Mouse (Mus musculus) large intestine, adult 2 months (tissue): ENCODE results near the gene Cp. TPM values are rescaled to one million over a fixed set of nuclear protein-coding genes. Genes with fewer than 3 reads are reported as not detected.
"Not testable (repeated sequence)": the region's sequence is repeated elsewhere in the genome, so short reads cannot be mapped to it uniquely, and the experiment has no call there.

Experiments
- DNase-seq: peaks from one replicate; pipeline ENCODE4 v3.0.0-alpha.2; 2012; ENCODE audit warnings: low read depth, low spot score
- WGBS: fragments of 180-500 bp; shearing (Covaris S2); methylation state at CpG from one replicate; pipeline ENCODE4 v1.1.7; 2018; 5-methylcytosine and 5-hydroxymethylcytosine counted together
- polyA plus RNA-seq: library from polyadenylated mRNA; depleted of rRNA; stranded (reverse); fragments of >200 nt; gene quantifications from 2 replicates; pipeline ENCODE4 v1.2.3, GENCODE M21; 2012; rRNA removed

Gene Cp
- polyA plus RNA-seq, result 4.0 and 4.9 TPM in 2 replicates

DNA sequence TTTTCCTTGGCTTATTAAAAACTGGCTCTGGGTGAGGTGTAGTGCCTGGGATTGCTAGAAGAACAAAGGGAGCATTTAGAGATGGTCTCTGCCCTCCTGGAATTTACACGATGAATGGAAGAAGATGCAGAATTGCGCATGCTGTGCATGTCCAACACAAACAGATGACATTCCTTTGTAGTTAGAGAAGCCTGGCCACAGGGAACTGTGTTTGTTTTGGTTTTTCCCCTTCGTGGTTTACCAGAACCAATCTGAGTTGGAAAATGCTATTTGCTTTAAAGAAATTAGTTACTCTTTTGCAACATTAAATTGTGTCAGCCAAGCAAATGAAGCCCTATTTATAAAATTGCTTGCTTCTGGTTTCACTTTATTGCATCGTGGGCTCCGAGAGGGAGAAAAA lies at the start of gene Cp:
Gene Cp, plus strand, starts transcription at position 170 of the 400 bp plus-strand sequence.
- DNase-seq, result no peak

DNA sequence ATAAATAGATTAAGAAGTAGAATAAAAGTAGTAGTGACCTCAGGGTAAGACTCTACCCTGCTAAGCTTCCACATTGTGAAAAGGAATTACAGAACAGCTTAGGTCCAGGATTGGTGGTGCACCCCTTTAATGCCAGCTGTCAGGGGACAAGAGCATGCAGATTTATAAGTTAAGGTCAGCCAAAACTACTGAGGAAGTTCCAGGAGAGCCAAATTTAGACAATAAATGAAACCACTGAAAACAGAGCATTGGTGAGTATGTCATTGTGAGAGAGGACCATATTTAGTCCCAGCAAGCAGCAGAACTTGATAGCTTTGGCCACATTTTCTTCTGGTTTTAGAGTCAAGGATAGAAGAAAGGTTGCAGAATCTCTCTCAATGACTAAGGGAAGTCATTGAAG lies 8.3 kb upstream of the Cp start:
- no peak for DNase-seq

More for the DNA sequence above, at the start of gene Cp:
- 34% methylated on average over 5 of the region's 5 CpGs for WGBS

DNA sequence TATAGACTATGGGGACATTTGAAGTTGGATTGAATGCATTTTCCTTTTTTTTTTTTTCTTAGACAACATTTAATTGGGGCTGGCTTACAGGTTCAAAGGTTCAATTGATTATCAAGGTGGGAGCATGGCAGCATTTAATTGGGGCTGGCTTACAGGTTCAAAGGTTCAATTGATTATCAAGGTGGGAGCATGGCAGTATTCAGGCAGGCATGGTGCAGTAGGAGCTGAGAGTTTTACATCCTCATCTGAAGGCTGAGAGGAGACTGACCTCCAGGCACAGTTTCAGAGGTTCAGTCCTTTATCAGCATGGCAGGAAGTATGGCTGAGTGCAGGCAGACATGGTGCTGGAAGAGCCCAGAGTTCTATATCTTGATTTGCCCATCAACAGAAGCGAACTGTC lies 7.5 kb upstream of the Cp start:
- WGBS, result 94% methylated on average over 1 of the region's 1 CpGs
- DNase-seq, result not testable (repeated sequence)

DNA sequence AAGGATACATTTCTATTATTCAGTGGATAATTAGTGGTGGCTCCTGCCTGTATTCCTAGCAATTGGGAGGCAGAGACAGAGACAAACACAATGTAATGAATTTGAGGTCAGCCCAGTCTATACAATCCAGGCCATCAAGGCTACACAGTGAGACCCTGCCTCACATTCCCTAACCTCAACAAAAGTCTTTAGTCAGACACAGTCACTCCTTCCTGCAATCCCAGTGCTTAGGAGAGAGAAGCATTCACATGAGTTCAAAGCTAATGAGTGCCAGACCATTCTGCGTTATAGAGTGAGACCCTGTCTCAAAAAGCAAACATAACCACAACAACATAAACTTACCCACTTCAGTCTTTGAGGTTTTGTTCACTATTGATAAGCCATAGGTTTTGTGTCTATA lies 3.4 kb upstream of the Cp start:
- DNase-seq, result no peak
- WGBS, result 54% methylated on average over 1 of the region's 1 CpGs

DNA sequence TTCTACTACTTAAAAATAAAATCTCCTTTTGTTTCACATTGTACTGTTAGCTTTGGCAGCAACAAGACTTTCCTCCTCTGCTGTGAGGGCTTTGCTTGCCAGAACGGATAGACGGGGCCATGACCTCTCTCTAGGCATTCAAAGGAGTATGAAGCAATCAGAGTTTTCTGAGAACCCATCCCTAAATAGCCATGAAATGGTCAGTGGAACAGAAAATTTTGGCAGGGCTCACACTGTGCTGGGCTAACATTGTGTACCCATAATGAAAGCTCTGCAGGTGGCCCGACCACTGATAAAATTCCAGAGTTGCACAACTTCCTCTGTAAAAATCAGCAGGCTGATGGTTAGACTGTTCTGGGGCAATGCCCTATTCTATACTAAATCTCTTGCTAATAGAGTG lies 3.0 kb upstream of the Cp start:
- DNase-seq, result no peak
- 19% methylated on average over 3 of the region's 3 CpGs for WGBS

DNA sequence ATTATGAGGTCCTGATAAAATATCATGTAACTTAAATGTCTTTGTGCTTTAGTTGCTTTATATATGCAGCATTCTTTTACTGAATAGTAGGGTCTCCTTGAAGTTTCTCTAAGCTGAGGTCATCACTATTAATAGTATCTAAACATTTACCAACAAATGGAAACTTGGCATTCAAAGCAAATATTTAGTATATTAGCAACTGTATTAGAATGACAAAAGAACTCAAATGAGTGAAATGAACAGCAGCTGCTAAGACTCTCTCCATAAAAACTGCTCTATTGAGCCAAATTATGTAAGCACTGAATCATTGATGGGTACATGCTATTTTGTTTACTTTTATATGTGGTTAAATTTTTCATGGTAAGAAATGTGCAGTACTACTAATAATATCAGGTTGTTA lies 1.2 kb downstream of the Cp start:
- DNase-seq, result no peak

DNA sequence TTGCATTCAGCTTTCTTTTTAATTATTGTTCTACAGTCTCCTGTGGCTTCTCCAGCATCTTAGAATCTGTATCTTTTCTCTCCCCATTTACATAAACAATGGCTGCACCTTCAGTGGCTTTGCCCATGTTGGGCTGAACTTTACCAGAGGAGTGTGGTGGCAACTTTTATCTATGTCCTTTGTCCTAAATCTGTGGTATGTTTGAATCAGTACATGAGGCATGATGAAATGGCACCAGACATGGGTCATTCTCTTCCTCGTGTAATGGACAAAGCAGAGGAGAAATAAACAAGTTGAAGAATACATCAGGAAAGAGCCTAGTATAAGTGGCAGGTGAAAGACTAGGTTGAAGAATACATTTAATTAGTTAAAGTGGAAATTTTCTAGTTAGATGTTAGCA lies 2.1 kb downstream of the Cp start:
- WGBS, result 57% methylated on average over 1 of the region's 1 CpGs
- no peak for DNase-seq

DNA sequence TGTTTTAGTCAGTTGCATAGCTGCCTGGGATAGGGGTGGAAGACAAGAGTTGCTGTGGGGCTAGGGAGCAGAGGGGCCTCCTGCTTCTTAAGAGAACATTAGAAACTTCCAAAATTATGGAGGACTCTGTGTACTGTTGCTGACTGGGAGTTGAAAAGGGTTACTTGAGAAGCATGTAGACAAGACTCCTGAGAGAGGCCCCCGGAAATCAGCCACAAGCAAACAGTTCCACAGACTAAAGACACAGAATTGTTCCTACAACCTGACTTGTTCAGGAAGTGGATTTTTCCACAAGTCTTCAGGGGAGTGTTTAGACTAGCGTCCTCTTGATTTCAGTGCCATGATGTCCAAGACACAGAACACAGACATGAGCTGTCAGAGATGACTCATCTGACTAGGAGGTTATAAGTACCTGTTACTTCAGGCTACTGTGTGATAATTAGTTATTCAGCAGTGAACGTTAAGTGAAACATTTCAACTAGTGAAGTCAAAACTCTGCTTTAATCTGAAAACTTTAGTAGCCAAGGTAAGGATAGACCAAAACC lies 3.8 kb downstream of the Cp start:
- no peak for DNase-seq
- WGBS, result 57% methylated on average over 3 of the region's 3 CpGs

DNA sequence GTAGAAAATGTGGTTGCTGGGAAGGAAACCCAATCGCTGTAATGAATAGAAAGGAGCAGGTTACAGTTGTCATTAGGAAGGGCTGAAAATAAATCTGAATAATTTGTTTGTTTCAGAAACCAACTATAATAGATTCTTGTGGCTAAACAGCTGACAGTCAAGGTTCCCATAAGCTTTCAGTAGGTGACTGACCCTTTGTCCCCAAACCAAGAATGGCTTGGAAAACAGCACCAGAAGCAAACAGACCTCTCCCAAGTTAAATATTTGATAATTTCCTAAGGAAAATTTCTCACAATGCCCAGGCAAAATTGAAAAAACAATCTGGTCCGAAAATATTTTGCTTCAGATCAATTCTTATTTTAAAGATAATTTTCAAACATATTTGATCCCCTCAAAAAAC lies 4.5 kb downstream of the Cp start:
- 63% methylated on average over 2 of the region's 2 CpGs for WGBS
- DNase-seq, result no peak

DNA sequence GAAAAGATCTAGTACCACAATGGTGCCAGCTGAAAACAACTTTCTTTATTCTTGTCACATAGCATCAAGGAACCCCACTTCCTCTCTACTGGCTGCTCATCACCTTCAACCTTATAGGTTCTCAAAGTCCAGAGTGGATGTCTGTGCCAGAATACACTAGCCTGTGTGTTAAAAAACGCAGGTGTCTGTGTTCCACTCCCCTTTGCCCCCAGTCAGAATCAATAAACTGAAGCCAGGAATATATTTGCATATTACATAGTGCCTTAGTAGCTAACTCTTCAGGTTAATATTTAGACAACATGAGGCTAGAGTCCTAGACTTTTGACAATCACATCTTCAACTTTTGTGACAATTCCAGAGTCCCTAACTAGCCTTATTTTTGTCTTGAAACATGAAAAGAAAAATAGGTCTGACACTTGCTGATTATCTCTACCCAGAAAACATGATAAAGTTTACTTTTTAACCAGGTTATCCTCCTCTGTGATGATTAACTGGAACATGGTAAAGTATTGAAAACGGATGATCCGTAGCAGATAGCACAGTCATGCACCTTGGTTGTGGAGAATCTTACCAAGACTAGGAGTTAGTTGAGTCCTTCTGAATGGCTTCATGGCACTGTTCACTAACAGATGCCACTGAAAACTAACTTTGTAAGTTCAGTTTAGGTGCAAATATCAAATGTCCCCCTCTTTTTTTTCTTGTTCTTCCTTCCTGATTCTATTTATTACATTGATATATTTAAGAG lies 6.1 kb downstream of the Cp start:
- no peak for DNase-seq
- WGBS, result 28% methylated on average over 3 of the region's 3 CpGs

DNA sequence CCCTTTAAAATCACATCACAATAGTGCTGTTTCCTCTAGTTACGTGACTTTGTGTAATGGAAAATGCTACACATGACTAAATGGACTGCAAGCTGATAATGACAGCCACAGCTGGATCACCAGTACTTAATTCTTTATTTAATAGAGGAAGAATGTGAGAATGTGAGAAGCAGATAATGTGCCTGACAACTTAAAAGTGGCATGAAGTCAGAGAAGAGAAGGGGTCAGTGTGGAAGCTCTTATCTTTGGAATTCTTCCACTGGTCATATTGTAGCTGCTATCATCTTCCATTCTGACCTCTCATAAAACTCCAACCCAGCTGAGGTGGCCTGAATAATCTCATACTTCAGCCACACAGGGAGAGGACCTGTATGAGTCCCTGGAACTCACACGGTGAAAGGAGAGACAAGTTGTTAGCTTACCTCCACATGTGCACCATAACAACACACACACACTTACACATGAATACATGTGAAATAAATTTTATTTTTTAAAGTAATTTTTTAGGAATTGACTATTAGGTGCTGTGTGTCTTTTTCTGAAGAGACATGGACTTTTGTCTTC lies 7.9 kb downstream of the Cp start:
- WGBS, result 79% methylated on average over 2 of the region's 2 CpGs

DNA sequence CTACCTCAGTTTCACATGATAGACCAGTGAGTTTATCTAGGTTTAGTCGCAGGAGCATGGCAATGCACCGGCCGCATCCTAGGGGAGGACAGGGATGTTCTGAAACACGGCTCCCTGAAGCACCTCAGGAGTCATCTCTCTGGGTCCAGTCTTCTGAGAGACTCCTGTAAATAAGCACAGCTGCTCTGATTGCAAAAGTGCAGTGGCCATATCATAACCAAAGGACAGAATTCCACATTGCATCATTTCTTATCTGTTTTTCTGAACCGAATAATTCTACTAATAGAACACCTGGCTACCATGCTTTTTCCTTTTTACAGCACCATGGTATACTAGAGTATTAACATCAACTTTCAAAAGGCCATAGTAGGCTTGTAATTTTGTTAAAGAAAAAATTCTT lies 8.4 kb downstream of the Cp start:
- no peak for DNase-seq
- 73% methylated on average over 5 of the region's 5 CpGs for WGBS

More for the DNA sequence above, 7.9 kb downstream of the Cp start:
- DNase-seq, result no peak

DNA sequence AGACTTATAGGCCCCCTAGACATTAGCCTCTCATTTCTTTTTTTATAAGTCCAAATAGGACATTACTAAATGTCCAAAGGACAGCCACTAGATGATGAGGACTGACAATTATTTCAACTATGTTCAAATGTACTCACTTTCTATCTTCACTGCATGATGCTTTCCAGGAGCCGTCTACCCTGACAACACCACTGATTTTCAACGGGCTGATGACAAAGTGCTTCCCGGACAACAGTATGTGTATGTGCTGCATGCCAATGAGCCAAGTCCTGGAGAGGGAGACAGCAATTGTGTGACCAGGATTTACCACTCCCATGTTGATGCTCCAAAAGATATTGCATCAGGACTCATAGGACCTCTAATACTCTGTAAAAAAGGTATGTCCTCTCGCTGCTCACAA lies 9.2 kb downstream of the Cp start:
- DNase-seq, result no peak
- WGBS, result 90% methylated on average over 4 of the region's 4 CpGs

DNA sequence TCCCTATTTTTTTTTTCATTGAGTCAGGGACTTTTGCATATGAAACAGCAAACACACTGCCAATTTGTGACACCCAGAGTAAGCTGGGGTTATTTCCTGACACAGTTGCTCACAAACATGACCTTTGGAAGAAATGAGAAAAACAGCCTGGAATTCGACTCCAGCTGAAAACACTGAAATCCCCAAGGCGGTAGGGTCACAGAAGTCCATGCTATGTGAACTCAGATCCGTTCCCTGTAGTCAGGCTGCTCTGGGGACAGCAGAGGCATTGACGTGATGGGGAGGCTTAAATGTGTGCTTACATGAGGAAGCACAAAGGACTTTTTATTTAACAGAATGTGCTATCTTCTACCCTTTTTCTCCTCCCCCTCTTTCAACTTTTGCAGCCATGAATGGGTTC lies 21.6 kb downstream of the Cp start:
- WGBS, result 19% methylated on average over 4 of the region's 4 CpGs
- no peak for DNase-seq

DNA sequence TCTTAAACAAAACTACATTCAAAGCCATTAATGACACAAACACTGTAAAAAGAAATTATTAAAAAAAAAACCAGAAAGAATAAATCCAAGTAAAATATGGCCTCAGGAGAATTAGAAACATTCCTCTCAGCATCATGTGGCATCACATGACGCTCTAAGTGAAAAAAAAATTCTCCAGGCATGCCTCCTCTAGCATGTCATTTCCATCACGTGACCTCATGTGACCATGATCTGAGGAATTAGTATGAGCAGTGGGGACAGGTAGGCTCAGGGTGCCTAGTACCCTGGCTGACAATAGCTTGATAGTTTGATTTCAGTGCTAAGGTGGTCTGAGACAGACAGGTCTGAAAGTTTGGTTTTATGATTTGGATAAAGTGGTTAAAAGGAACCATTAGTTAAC lies 24.3 kb downstream of the Cp start:
- DNase-seq, result no peak
- 90% methylated on average over 2 of the region's 2 CpGs for WGBS

DNA sequence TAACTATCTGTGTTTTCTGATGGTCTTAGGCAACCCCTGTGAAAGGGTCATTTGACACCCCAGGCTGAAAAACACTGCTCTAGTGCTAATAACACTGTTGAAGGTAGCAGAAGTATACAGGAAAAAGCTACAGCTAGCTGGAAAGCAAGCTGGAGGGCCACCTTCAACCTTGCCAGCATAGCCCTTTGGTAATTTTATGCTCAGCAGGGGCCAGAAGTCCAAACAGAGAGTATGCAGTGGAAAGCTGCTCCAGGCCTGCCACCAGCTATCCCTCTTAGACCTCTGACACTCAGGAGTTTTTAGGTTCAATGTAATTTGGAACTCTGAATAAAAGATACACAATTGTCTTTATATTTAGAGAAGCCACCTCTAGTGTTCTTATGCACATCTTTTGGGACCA lies 26.0 kb downstream of the Cp start:
- DNase-seq, result no peak

DNA sequence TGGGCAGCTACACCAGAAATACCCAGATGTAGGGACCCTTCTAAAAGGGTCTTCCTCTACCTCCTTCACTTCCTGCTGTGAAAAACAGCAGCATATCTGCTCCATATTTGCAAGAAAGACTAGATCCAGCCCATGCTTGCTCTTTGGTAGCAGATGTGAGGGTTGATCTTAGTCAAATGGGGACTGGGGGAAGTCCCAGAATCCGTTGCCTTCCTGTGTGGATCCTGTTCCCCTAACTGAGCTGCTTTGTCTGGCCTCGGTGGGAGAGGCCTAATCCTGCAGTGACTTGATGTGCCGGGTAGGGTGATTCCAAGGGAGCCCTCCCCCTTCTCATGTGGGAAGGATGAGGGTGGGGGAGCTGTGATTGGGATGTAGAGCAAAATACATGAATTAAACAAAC lies 29.3 kb downstream of the Cp start:
- WGBS, result 61% methylated on average over 3 of the region's 3 CpGs
- no peak for DNase-seq

DNA sequence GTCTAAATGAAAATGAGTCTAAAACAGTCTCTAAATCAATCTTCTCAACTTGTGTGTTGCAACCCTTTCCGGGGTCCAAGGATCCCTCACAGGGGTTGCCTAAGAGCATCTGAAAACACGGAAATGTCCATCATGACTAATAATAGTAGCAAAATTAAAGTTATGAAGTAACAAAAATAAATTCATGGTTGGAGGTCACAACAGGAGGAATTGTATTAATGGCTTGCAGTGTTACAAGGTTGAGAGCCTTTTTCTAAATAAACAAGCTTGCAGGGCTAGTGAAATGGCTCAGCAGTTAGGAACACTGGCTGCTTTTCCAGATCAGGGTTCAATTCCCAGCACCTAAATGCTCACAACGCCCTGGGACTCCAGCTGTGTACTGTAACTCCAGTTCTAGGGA lies 33.2 kb downstream of the Cp start:
- no peak for DNase-seq
- 86% methylated on average over 3 of the region's 3 CpGs for WGBS

DNA sequence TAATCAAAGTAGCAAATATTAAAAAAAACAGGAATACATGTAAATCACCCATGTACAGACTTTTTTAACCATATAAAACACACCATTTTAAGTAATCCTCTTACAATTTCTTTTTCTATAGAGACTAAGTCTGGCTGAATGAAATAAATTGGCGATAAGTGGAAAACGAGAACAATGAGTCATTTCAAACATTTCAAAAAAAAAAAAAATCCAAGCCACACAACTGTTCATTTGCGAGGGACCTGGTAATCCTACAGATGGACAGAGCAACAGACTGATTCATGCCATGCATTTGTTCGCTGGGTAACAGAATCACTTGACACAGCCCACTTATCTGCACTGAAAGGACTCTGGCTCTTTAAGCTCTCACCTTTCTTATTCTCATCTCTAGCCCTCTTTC lies 35.5 kb downstream of the Cp start:
- 88% methylated on average over 4 of the region's 4 CpGs for whole genome bisulfite sequencing
- DNase-seq, result no peak

DNA sequence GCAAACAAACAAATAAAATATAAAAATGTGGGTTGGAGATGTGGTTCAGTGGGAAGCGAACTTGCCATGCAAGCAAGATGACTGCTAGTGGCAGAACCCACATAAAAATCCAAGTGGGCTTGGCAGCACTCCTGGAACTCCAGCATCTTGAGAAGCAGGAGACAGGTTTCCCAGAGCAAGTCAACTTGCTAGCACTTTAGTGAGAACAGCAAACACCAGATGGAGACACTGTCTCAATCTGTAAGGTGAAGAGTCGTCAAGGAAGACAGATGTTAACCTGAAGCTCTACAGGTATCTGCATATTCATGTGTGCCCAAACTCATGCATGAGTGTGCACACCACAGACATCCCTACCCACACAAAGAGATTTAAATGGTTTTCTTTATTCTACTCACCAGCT lies 42.7 kb downstream of the Cp start:
- DNase-seq, result no peak
- 75% methylated on average over 2 of the region's 2 CpGs for WGBS

DNA sequence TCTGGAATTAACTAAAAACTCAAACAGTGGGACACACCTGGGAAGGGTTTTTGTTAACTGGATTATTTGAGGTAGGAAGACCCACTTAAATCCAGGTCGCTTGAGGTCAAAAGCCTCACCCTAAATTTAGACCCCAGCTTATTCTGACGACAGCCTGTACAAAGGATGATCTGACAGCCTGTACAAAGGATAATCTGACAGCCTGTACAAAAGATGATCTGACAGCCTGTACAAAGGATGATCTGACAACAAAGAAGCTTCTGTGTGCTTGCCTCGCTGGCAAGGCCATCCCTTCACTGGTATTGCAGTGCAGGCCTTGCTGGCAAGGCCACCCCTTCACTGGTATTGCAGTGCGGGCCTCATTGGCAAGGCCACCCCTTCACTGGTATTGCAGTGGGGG lies 44.0 kb downstream of the Cp start:
- no peak for DNase-seq
- WGBS, result 86% methylated on average over 4 of the region's 4 CpGs

DNA sequence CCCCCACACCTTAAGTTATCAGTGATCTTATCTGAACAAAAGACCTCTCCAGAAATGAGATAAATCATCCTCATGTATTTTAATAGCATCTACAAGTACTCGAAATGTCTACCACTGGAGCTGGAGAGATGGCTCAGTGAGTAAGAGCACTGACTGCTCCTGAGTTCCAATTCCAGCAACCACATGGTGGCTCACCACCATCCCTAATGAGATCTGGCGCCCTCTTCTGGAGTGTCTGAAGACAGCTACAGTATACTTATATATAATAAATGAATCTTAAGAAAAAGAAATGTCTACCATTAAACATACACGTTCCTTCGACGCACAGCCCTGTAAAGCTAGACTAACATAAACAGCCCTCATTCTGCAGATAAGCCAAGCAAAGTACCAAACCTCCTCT lies 45.9 kb downstream of the Cp start:
- 75% methylated on average over 5 of the region's 5 CpGs for WGBS

More for the DNA sequence above, 45.9 kb downstream of the Cp start:
- DNase-seq, result no peak
